Mouse (Mus musculus) limb, embryonic 14.5 days (tissue): ENCODE results near the gene Sdr42e1. TPM values are rescaled to one million over a fixed set of nuclear protein-coding genes. Genes with fewer than 3 reads are reported as not detected.

Experiments
- ATAC-seq: fragments of 200-750 bp; cut with Nextera tagmentation; 2 replicates; pipeline ENCODE4 v1.8.0; 2017; ENCODE audit warnings: low read depth, moderate number of reproducible peaks, moderate TSS enrichment; ENCODE audit not compliant: low FRiP score
- DNase-seq: peaks from one replicate; pipeline ENCODE4 v3.0.0-alpha.2; 2015; ENCODE audit warnings: low spot score
- H3K27ac ChIP-seq: fragments of 300-500 bp; sonication (generic); replicated peaks from 2 replicates; pipeline ENCODE4 v1.5.1; 2014; ENCODE audit warnings: low read depth, mild to moderate bottlenecking, low read length, moderate library complexity, mixed read lengths
- H3K27me3 ChIP-seq: fragments of 300-500 bp; sonication (generic); 2 replicates; pipeline ENCODE4 v1.6.1; 2014; ENCODE audit warnings: low read length, mixed read lengths; ENCODE audit not compliant: control insufficient read depth, insufficient read depth
- H3K36me3 ChIP-seq: fragments of 300-500 bp; sonication (generic); 2 replicates; pipeline ENCODE4 v1.6.1; 2014; ENCODE audit warnings: mild to moderate bottlenecking, low read length, moderate library complexity, mixed read lengths; ENCODE audit not compliant: control insufficient read depth, insufficient read depth
- H3K4me1 ChIP-seq: fragments of 300-500 bp; sonication (generic); 2 replicates; pipeline ENCODE4 v1.6.1; 2014; ENCODE audit warnings: antibody characterized with exemption, low read length, mixed read lengths; ENCODE audit not compliant: control insufficient read depth, insufficient read depth
- H3K4me2 ChIP-seq: fragments of 300-500 bp; sonication (generic); replicated peaks from 2 replicates; pipeline ENCODE4 v1.6.1; 2014; ENCODE audit warnings: low read depth, mild to moderate bottlenecking, low read length, moderate library complexity; ENCODE audit not compliant: severe bottlenecking
- H3K4me3 ChIP-seq: fragments of 300-500 bp; sonication (generic); replicated peaks from 2 replicates; pipeline ENCODE4 v1.5.1; 2014; ENCODE audit warnings: low read length
- H3K9ac ChIP-seq: fragments of 300-500 bp; sonication (generic); 2 replicates; pipeline ENCODE4 v1.6.1; 2014; ENCODE audit warnings: mild to moderate bottlenecking, low read depth, low read length, moderate library complexity; ENCODE audit not compliant: severe bottlenecking
- H3K9me3 ChIP-seq: fragments of 300-500 bp; sonication (generic); 2 replicates; pipeline ENCODE4 v1.6.1; 2016; ENCODE audit warnings: low read length; ENCODE audit not compliant: control insufficient read depth
- POLR2A ChIP-seq: fragments of 200-500 bp; IDR thresholded peaks from 2 replicates; pipeline ENCODE4 v1.8.0; 2012; ENCODE audit warnings: inconsistent platforms, mild to moderate bottlenecking, moderate library complexity, borderline replicate concordance; ENCODE audit not compliant: insufficient read depth, insufficient read length; ENCODE audit errors: extremely low read depth
- whole genome bisulfite sequencing: fragments of 180-500 bp; shearing (Covaris S2); extraction: QIAGEN DNeasy Blood & Tissue Kit; methylation state at CpG from one replicate; pipeline ENCODE4 v1.1.7; 2014; 5-methylcytosine and 5-hydroxymethylcytosine counted together
- polyA plus RNA-seq, 2 experiments: library from polyadenylated mRNA; depleted of rRNA in 1 of 2; stranded (reverse) in 1 of 2; unstranded in 1 of 2; fragments of >200 nt; fragmentation: Nextera tagmentation in 1 of 2; extraction: Ambion mirVana in 1 of 2; gene quantifications; 2 replicates each; pipeline versions ENCODE4 v1.2.1 to v1.2.3; 2012 to 2014

The Sdr42e1 gene
- polyA plus RNA-seq, 2 experiments = 6.4 to 7.8 TPM

DNA sequence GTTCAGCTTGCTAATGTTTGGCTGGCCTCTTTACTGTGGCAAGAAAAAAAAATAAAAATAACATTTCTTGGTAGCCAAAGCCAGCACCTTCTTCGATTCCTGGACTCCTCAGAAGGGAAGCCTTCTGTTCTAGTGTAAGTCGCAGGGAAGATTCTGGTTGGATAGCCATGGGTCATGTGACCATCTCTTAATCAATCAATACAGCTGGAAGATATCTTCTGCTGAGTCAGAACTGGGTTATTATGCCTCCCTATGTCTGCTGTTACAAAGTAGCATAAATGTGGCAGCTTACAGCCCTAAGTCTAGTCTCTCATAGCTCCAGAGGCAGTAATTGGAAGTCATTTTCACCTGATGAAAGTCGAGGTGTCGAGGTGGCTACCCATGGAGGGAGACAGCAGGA is 5.2 kb upstream of the Sdr42e1 start:
- H3K9me3 ChIP-seq = no peaks in the 10 kb centered on the region
- no peak overlapping the region for H3K27ac ChIP-seq
- no peak overlapping the region for H3K4me3 ChIP-seq
- H3K27me3 ChIP-seq = no peaks in the 10 kb centered on the region
- no peak for TF ChIP-seq POLR2A
- 65% methylated on average over 4 of the region's 4 CpGs for WGBS
- DNase-seq = no peak
- no peak for ATAC-seq
- no peaks in the 10 kb centered on the region for H3K36me3 ChIP-seq
- no peak overlapping the region for H3K9ac ChIP-seq
- H3K4me2 ChIP-seq = no peak overlapping the region
- H3K4me1 ChIP-seq = peaks cover 3% of the 10 kb centered on the region; the same call in 1 of the 2 replicates

DNA sequence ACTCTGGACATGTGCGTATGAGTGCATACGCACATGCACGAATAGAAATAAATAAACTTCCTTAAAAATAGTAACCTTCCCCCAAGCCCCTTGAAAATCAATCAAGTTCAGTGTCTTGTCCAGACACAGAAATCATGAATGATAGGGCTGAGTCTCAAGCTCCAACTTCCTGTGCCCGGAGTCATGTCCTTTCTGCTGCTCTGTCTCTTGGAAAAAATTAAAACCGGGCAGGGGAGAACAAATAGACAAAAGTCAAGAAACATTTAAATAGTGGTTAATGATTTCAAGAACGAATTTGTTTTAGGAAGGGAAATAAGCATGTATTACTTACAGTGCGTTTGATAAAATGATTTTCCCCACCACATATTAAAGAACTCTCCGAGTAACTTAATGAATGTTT is 3.5 kb upstream of the Sdr42e1 start:
- H3K36me3 ChIP-seq = no peaks in the 10 kb centered on the region
- WGBS = 83% methylated on average over 8 of the region's 8 CpGs
- H3K4me3 ChIP-seq = no peak overlapping the region
- no peak for DNase-seq
- H3K27ac ChIP-seq = no peak overlapping the region
- no peak for TF ChIP-seq POLR2A
- no peak overlapping the region for H3K4me2 ChIP-seq
- H3K9ac ChIP-seq = no peak overlapping the region
- H3K4me1 ChIP-seq = no peaks in the 10 kb centered on the region
- no peak for ATAC-seq
- no peaks in the 10 kb centered on the region for H3K27me3 ChIP-seq
- no peaks in the 10 kb centered on the region for H3K9me3 ChIP-seq

DNA sequence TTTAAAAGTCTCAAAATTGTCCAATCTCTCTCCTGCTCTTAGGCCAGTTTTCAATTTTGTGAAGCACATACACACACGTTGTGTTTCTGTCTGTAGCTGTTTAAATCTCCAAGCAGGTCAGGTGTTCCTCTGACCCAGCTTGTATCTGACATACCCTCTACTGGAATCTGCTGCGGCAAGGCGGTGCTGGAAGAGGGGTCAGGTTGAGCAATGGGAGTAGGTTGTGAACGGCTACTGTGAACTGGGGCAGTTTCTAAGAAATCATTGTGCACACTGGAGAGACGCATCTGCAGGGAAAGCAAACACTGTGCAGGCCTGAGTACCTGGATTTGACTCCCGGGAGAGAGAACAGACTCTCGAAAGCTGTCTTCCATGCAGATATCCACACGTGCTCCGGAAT is 3.0 kb upstream of the Sdr42e1 start:
- Histone ChIP-seq H3K9ac (no peak overlapping the region), H3K36me3 (no peaks in the 10 kb centered on the region), H3K4me2 (no peak overlapping the region), H3K4me1 (no peaks in the 10 kb centered on the region), H3K27me3 (no peaks in the 10 kb centered on the region), H3K4me3 (no peak overlapping the region), H3K9me3 (no peaks in the 10 kb centered on the region), H3K27ac (no peak overlapping the region)
- no peak for ATAC-seq
- DNase-seq = no peak
- WGBS = 76% methylated on average over 9 of the region's 9 CpGs
- TF ChIP-seq POLR2A = no peak

DNA sequence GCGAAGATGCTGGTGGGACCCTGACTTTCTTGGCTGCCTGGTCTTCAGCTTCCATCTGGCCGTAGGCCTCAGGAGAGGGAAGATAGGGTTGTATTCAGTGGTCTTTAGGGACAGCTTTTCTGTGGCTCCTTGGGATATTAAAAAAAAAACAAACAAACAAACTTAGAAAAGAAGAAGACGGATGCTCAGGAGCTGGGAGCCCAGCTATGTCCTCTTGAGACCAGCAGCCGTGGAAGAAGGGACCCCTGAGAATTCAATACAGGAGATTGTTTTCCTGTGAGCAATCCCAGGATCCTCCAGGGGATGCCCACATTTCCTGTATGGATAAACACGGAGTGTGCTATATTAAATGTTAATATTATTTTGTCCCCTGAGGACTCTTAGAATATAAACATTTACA is 1.7 kb upstream of the Sdr42e1 start:
- H3K9ac ChIP-seq = no peak overlapping the region
- H3K4me3 ChIP-seq = no peak overlapping the region
- ATAC-seq = no peak
- no peak for DNase-seq
- no peaks in the 10 kb centered on the region for H3K27me3 ChIP-seq
- 65% methylated on average over 5 of the region's 5 CpGs for WGBS
- no peak for TF ChIP-seq POLR2A
- no peak overlapping the region for H3K27ac ChIP-seq
- H3K4me2 ChIP-seq = no peak overlapping the region
- no peaks in the 10 kb centered on the region for H3K36me3 ChIP-seq
- no peaks in the 10 kb centered on the region for H3K9me3 ChIP-seq
- H3K4me1 ChIP-seq = no peaks in the 10 kb centered on the region

DNA sequence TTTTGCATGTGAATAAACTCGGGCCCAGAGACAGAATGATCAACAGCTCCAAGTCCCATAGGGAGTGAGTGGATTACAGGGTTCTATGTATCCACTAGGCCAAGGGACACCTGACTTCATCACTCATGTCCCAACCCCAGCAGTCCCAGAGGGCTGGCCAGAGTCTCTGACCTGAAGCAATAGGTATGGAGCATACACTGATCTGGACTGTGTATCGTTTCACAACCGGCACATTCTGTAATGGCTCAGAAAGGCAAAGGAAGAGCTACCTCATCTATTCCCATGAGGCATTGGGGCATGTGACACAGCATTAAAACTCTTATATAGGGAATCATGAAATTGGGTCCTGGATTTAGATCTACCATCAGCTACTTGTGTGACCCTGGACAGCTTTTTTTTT is 931 bp downstream of the Sdr42e1 start:
- Histone ChIP-seq H3K27me3 (no peaks in the 10 kb centered on the region), H3K9me3 (no peaks in the 10 kb centered on the region), H3K4me2 (no peak overlapping the region), H3K4me3 (no peak overlapping the region), H3K27ac (no peak overlapping the region), H3K4me1 (no peaks in the 10 kb centered on the region), H3K36me3 (no peaks in the 10 kb centered on the region), H3K9ac (no peak overlapping the region)
- WGBS = 88% methylated on average over 3 of the region's 3 CpGs
- no peak for DNase-seq
- ATAC-seq = no peak
- TF ChIP-seq POLR2A = no peak

DNA sequence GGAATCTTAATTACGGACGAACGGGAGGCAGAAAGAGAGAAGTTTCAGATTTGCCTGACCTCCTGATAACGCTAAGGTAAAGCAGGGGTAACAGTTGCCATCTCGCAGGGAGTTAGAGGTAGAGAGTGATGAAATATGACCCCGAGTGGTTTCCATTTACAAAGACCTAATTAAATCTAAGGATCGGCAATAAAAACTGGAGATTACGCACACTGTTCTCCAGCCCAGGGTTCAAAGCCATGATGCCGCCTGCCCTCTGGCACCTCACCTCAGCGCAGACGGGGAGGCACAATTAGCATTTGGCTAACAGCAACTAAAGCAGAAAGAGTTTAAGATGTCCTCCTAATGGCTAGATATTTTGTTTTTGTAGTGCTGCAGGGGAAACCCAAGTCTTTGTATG is 3.0 kb downstream of the Sdr42e1 start:
- H3K36me3 ChIP-seq = no peaks in the 10 kb centered on the region
- no peak overlapping the region; the same call in 1 of the 2 replicates for H3K9ac ChIP-seq
- H3K4me2 ChIP-seq = peak overlapping the region; percentile 6; the same call in 1 of the 2 replicates
- 3% methylated on average over 11 of the region's 11 CpGs for WGBS
- DNase-seq = peak; percentile 27
- ATAC-seq = no peak
- no peak for TF ChIP-seq POLR2A
- H3K27me3 ChIP-seq = no peaks in the 10 kb centered on the region
- no peak overlapping the region for H3K27ac ChIP-seq
- no peak overlapping the region for H3K4me3 ChIP-seq
- no peaks in the 10 kb centered on the region for H3K9me3 ChIP-seq
- H3K4me1 ChIP-seq = no peaks in the 10 kb centered on the region
